18 mouse cellular contexts compared by ENCODE assay signal in the genomic region with DNA sequence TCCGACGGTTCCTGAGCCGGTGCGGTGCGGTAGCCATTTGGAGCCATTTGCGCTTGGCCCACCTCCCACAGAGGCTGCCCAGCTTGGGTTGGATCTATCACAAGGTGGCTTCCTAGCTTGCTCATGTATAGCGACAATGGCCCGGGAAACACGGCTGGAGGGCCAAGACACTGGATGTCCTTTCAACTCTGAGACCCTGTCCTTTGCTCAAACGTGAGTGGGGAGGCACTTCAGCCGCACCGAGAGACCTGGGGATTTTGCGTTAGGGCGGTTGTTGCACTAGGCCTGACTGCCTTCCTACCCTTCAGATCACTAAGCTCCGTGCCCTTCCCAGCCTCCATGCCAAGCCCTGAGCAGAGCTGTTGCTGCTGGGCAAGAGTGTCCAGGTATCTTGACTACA. TPM values are rescaled to one million over a fixed set of nuclear protein-coding genes. Genes with fewer than 3 reads are reported as not detected.
DNase-seq lines count a peak whose midpoint lies in the region; ATAC-seq lines count a peak whose summit lies in the region.
"Had no signal": no experiment of that assay in that cellular context is flagged by ENCODE, and none has a peak within 500 bp of the region (broad histone marks: within the 10 kb centered on the region; RNA-seq: fewer than 3 reads in every experiment).

No protein-coding gene starts in this region.

- peaks cover 6% of the 10 kb centered on the region; the same call in 1 of the 2 replicates for H3K4me1 ChIP-seq in liver, embryonic 11.5 days (replicated peaks; ENCODE audit: control insufficient read depth, insufficient read depth, low read length)
- peaks cover 27% of the 10 kb centered on the region for H3K4me1 ChIP-seq in hindbrain, embryonic 15.5 days (replicated peaks)
- peaks cover 19% of the 10 kb centered on the region for H3K4me1 ChIP-seq in neural tube, embryonic 14.5 days (ENCODE audit: control insufficient read depth, insufficient read depth, low read length)

- no peak for ATAC-seq in liver, embryonic 11.5 days (replicated peaks; ENCODE audit: low FRiP score)
- no peak for ATAC-seq in hindbrain, embryonic 15.5 days (ENCODE audit: low FRiP score, low read depth)
- ATAC-seq in neural tube, embryonic 14.5 days (ENCODE audit: low read depth), result no peak
- ATAC-seq: CD4-positive, CD25-positive, alpha-beta regulatory T cell, adult 4 months; midbrain, embryonic 13.5 days had no signal

- H3K36me3 ChIP-seq in liver, embryonic 11.5 days (ENCODE audit: control insufficient read depth, insufficient read depth, low read length), result no peaks in the 10 kb centered on the region
- no peaks in the 10 kb centered on the region for H3K36me3 ChIP-seq in hindbrain, embryonic 15.5 days
- no peaks in the 10 kb centered on the region for H3K36me3 ChIP-seq in neural tube, embryonic 14.5 days (ENCODE audit: control insufficient read depth, insufficient read depth, low read length)
- H3K36me3 ChIP-seq: heart, embryonic 13.5 days; limb, embryonic 12.5 days; midbrain, embryonic 13.5 days; stomach, embryonic 15.5 days had no signal

- no peak overlapping the region for H3K9ac ChIP-seq in liver, embryonic 11.5 days (ENCODE audit: low read depth, low read length)
- H3K9ac ChIP-seq in hindbrain, embryonic 15.5 days, result no peak overlapping the region
- H3K9ac ChIP-seq in neural tube, embryonic 14.5 days (replicated peaks; ENCODE audit: low read depth, low read length), result peak overlapping the region; percentile 68; the same call in 1 of the 2 replicates
- H3K9ac ChIP-seq: heart, embryonic 13.5 days; limb, embryonic 12.5 days; midbrain, embryonic 13.5 days; stomach, embryonic 15.5 days had no signal

- H3K27ac ChIP-seq in liver, embryonic 11.5 days (ENCODE audit: low read depth, low read length), result no peak overlapping the region
- H3K27ac ChIP-seq in hindbrain, embryonic 15.5 days (replicated peaks), result peak overlapping the region; percentile 20
- peak overlapping the region; percentile 89 for H3K27ac ChIP-seq in neural tube, embryonic 14.5 days (ENCODE audit: low read depth, low read length)
- H3K27ac ChIP-seq: heart, embryonic 13.5 days; limb, embryonic 12.5 days; midbrain, embryonic 13.5 days; stomach, embryonic 15.5 days had no signal

- H3K4me2 ChIP-seq in liver, embryonic 11.5 days, result no peak overlapping the region
- peak overlapping the region; percentile 52 for H3K4me2 ChIP-seq in hindbrain, embryonic 15.5 days
- H3K4me2 ChIP-seq in neural tube, embryonic 14.5 days (ENCODE audit: low read depth, low read length), result peak overlapping the region; percentile 60
- H3K4me2 ChIP-seq: heart, embryonic 13.5 days; limb, embryonic 12.5 days; midbrain, embryonic 13.5 days; stomach, embryonic 15.5 days had no signal

- H3K27me3 ChIP-seq in liver, embryonic 11.5 days (replicated peaks; ENCODE audit: control insufficient read depth, insufficient read depth, low read length), result peaks cover 97% of the 10 kb centered on the region
- peaks cover 63% of the 10 kb centered on the region for H3K27me3 ChIP-seq in hindbrain, embryonic 15.5 days
- peaks cover 44% of the 10 kb centered on the region for H3K27me3 ChIP-seq in neural tube, embryonic 14.5 days (ENCODE audit: control insufficient read depth, insufficient read depth, low read length)

- 19% methylated on average over 15 of the region's 15 CpGs for WGBS in liver, embryonic 11.5 days
- WGBS in hindbrain, embryonic 15.5 days, result 16% methylated on average over 15 of the region's 15 CpGs
- WGBS in neural tube, embryonic 14.5 days, result 23% methylated on average over 15 of the region's 15 CpGs

- no peaks in the 10 kb centered on the region for H3K9me3 ChIP-seq in liver, embryonic 11.5 days (ENCODE audit: control insufficient read depth, low read length)
- no peaks in the 10 kb centered on the region for H3K9me3 ChIP-seq in hindbrain, embryonic 15.5 days
- H3K9me3 ChIP-seq in neural tube, embryonic 14.5 days (ENCODE audit: control insufficient read depth, low read length), result no peaks in the 10 kb centered on the region; the same call in 1 of the 2 replicates
- H3K9me3 ChIP-seq: limb, embryonic 12.5 days; stomach, embryonic 15.5 days had no signal

- DNase-seq in liver, embryonic 11.5 days (ENCODE audit: low spot score), result peak; percentile 39
- DNase-seq in liver, result no peak
- DNase-seq in cerebellum, postnatal 14 days, result peak; percentile 63 to 69
- DNase-seq in right cerebral cortex, postnatal 14 days, result no peak
- no peak for DNase-seq in urinary bladder, postnatal 25 days (ENCODE audit: low spot score)
- DNase-seq: adrenal gland, adult 2 months; gastrocnemius, postnatal 14 days; kidney, adult 8-10 months; kidney, postnatal 4 days had no signal

- no peak overlapping the region for H3K4me3 ChIP-seq in liver, embryonic 11.5 days (ENCODE audit: low read depth, low read length)
- H3K4me3 ChIP-seq in hindbrain, embryonic 15.5 days, result 0 out of 2 replicates have a peak overlapping the region, but pooled peaks have one; percentile 6
- H3K4me3 ChIP-seq in neural tube, embryonic 14.5 days (ENCODE audit: low read depth, low read length), result peak overlapping the region; percentile 47; the same call in 1 of the 2 replicates
- H3K4me3 ChIP-seq: heart, embryonic 13.5 days; limb, embryonic 12.5 days; midbrain, embryonic 13.5 days; stomach, embryonic 15.5 days had no signal

RNA-seq across cellular contexts. Expression of a gene that starts 5.7 kb away (rescaled TPM):
- not detected in 2 replicates for polyA plus RNA-seq in liver, embryonic 11.5 days (2014; fragmentation: Nextera tagmentation; extraction: Ambion mirVana)
- 15.0 and 18.1 TPM in 2 replicates for polyA plus RNA-seq in hindbrain, embryonic 15.5 days (2015; fragmentation: Nextera tagmentation; extraction: Ambion mirVana)
- polyA plus RNA-seq in neural tube, embryonic 14.5 days (2014; fragmentation: Nextera tagmentation; extraction: Ambion mirVana), result 32.9 and 41.0 TPM in 2 replicates
- polyA plus RNA-seq: CD4-positive, CD25-positive, alpha-beta regulatory T cell, adult 4 months; cortical plate, adult 2 months; heart, embryonic 13.5 days; liver, embryonic 16.5 days had no signal

RNA-seq across cellular contexts. Expression of a gene that starts 34.7 kb away (rescaled TPM):
- 1,827 and 1,921 TPM in 2 replicates for polyA plus RNA-seq in liver, embryonic 11.5 days (2014; fragmentation: Nextera tagmentation; extraction: Ambion mirVana)
- 377 and 402 TPM in 2 replicates for polyA plus RNA-seq in hindbrain, embryonic 15.5 days (2015; fragmentation: Nextera tagmentation; extraction: Ambion mirVana)
- 428 and 483 TPM in 2 replicates for polyA plus RNA-seq in neural tube, embryonic 14.5 days (2014; fragmentation: Nextera tagmentation; extraction: Ambion mirVana)

RNA-seq across cellular contexts. Expression of a gene that starts 50.5 kb away (rescaled TPM):
- polyA plus RNA-seq in liver, embryonic 11.5 days (2014; fragmentation: Nextera tagmentation; extraction: Ambion mirVana), result 0.56 and 0.90 TPM in 2 replicates
- 7.1 and 7.4 TPM in 2 replicates for polyA plus RNA-seq in hindbrain, embryonic 15.5 days (2015; fragmentation: Nextera tagmentation; extraction: Ambion mirVana)
- 11.0 and 11.4 TPM in 2 replicates for polyA plus RNA-seq in neural tube, embryonic 14.5 days (2014; fragmentation: Nextera tagmentation; extraction: Ambion mirVana)
- polyA plus RNA-seq: CD4-positive, CD25-positive, alpha-beta regulatory T cell, adult 4 months had no signal

Comparison
In these comparisons a context has a peak if more than half of its experiments do, and no peak if none do; other contexts are left out.
1. DNase-seq: peak in liver, embryonic 11.5 days (single experiment) and cerebellum, postnatal 14 days (2 of 2); none in liver (single experiment), right cerebral cortex, postnatal 14 days (single experiment) and urinary bladder, postnatal 25 days (single experiment).
2. RNA of a gene that starts 5.7 kb away (polyA plus RNA-seq): 32.9 to 41.0 TPM in neural tube, embryonic 14.5 days and 15.0 to 18.1 TPM in hindbrain, embryonic 15.5 days; not detected in liver, embryonic 11.5 days; every median in the first group is over 10 times any median in the second.